Mouse (Mus musculus) heart, embryonic 11.5 days (tissue): ENCODE measurements at regions not wholly inside any gene's neighbourhood (a gene's known extent, or its start where the extent isn't known, plus 50 kb on each side); places are given as distances from the start of the nearest gene placed in this dataset.

Source experiments
- ATAC-seq: fragments of 200-750 bp; cut with Nextera tagmentation; replicated peaks from 2 replicates; pipeline ENCODE4 v1.8.0; 2017; ENCODE audit warnings: moderate library complexity; ENCODE audit not compliant: insufficient number of reproducible peaks, low FRiP score, low TSS enrichment
- H3K27ac ChIP-seq: fragments of 300-500 bp; sonication (generic); 2 replicates; pipeline ENCODE4 v1.5.1; 2014; ENCODE audit warnings: mild to moderate bottlenecking, low read depth, low read length
- H3K27me3 ChIP-seq: fragments of 300-500 bp; sonication (generic); 2 replicates; pipeline ENCODE4 v1.6.1; 2014; ENCODE audit warnings: mild to moderate bottlenecking, low read length, mixed read lengths; ENCODE audit not compliant: control insufficient read depth, insufficient read depth
- H3K36me3 ChIP-seq: fragments of 300-500 bp; sonication (generic); 2 replicates; pipeline ENCODE4 v1.6.1; 2014; ENCODE audit warnings: mild to moderate bottlenecking, low read length, moderate library complexity, mixed read lengths; ENCODE audit not compliant: control insufficient read depth, insufficient read depth
- H3K4me1 ChIP-seq: fragments of 300-500 bp; sonication (generic); 2 replicates; pipeline ENCODE4 v1.6.1; 2014; ENCODE audit warnings: low read length; ENCODE audit not compliant: control insufficient read depth, insufficient read depth
- H3K4me2 ChIP-seq: fragments of 300-500 bp; sonication (generic); 2 replicates; pipeline ENCODE4 v1.6.1; 2014; ENCODE audit warnings: mild to moderate bottlenecking, moderate library complexity
- H3K4me3 ChIP-seq: fragments of 300-500 bp; sonication (generic); 2 replicates; pipeline ENCODE4 v1.5.1; 2014; ENCODE audit warnings: low read depth, low read length
- H3K9ac ChIP-seq: fragments of 300-500 bp; sonication (generic); 2 replicates; pipeline ENCODE4 v1.6.1; 2014; ENCODE audit warnings: mild to moderate bottlenecking, low read depth, low read length, moderate library complexity
- H3K9me3 ChIP-seq: fragments of 300-500 bp; sonication (generic); replicated peaks from 2 replicates; pipeline ENCODE4 v1.6.1; 2016; ENCODE audit warnings: low read length; ENCODE audit not compliant: control insufficient read depth
- WGBS: fragments of 180-500 bp; shearing (Covaris S2); extraction: QIAGEN DNeasy Blood & Tissue Kit; methylation state at CpG from one replicate; pipeline ENCODE4 v1.1.7; 2014; ENCODE audit not compliant: insufficient replicate concordance; 5-methylcytosine and 5-hydroxymethylcytosine counted together

DNA sequence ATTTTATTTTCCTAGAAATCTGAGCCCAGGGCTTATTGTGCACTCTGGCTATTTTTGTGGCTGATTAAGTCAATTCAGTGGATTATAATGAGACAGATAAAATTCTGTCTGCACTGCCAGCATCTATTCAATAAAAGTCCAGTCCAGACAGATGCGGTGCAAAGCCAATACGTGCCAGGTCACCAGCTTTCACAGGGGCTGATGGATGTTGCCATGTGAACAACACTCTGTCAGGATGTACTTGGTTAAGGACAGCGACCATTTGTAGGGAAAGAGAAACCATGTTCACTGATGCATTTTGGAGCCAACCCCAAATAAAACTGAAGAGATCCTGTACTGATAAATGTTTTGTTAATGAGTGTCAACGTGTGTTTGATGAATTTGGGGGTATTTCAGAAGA, 285.0 kb upstream of the Gnpda2 start:
- Histone ChIP-seq H3K27me3 (no peaks in the 10 kb centered on the region), H3K9ac (no peak overlapping the region), H3K4me2 (no peak overlapping the region), H3K4me3 (no peak overlapping the region), H3K4me1 (no peaks in the 10 kb centered on the region), H3K9me3 (no peaks in the 10 kb centered on the region), H3K36me3 (no peaks in the 10 kb centered on the region), H3K27ac (no peak overlapping the region)
- no peak for ATAC-seq
- 80% methylated on average over 4 of the region's 4 CpGs for WGBS

DNA sequence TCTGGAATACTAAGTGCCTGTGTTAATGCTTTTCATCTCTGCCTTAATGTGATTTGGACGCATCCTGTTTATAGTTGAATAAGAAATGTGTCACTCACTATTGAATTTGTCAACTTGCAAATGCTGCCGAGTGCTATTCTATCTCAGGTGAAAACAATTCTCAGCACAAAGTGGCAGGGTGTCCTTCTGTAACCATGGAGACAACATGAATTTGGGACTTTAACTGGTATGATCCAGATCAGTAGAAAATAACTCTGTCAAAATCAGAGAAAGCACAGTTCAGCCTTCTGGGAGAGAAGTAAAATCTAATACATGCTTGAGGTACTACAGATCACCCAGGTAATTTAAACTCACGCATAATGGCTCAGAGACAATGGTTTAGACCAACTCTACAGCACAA, 270.9 kb upstream of the Gnpda2 start:
- no peak for ATAC-seq
- WGBS: 76% methylated on average over 3 of the region's 3 CpGs
- Histone ChIP-seq H3K9ac (no peak overlapping the region), H3K27ac (no peak overlapping the region), H3K9me3 (no peaks in the 10 kb centered on the region), H3K27me3 (no peaks in the 10 kb centered on the region), H3K4me3 (no peak overlapping the region), H3K36me3 (no peaks in the 10 kb centered on the region), H3K4me1 (no peaks in the 10 kb centered on the region), H3K4me2 (no peak overlapping the region)

DNA sequence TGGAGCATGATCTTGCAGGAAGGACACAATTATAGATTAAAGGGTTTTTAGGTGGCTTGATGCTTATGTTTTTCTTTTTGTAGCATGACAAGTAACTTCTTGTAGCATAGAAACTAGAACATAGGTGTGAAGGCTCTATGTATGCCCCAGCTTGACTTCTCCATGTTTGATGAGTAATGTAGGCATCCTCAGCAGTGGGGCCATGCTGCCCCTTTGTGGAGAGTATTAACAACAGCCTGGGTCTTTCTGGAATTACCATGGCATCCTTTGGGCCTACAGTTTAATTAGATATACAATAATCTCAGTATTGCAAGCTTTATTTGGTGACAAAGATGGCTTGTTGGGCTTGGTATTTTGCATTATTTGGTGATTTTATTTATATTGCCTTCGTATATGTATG, 252.7 kb upstream of the Gnpda2 start:
- no peak overlapping the region for H3K27ac ChIP-seq
- ATAC-seq: no peak

DNA sequence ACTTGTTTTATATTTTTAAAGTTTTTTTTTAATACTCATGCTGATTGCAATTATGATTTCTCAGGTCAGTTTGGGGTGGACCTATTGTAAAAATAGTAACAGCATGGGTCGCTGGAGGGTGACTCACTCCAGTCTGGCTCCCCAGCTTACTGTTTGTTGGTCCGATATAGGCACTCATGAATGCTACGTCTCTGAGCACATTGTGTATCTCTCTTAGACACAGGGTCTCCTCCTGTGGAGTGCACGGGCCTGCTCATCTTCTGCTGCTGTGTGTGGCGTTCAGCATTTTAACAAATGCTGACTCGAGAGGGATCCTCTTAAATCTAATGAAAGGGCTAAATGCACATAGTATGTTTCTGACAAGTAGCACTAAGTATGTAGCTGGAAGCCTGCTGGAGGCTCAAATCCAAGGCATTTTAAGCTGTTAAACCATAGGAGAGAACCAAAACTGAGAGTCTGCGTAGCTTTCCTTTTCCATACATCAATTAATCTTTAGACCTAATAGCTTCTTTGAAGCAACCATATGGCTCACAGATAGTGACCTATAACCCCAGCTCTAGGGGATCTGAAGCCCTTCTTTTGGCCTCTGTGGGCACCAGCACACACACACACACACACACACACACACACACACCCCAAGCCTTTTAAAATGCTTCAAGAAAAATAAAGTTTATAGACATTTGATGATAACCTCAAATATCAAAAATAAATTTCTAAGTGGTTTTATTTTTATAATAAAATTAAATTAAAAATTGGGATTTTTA, 246.0 kb upstream of the Gnpda2 start:
- no peak for ATAC-seq
- 77% methylated on average over 7 of the region's 7 CpGs for WGBS

More for the DNA sequence above, 252.7 kb upstream of the Gnpda2 start:
- no peaks in the 10 kb centered on the region for H3K36me3 ChIP-seq
- H3K27me3 ChIP-seq: no peaks in the 10 kb centered on the region
- no peak overlapping the region for H3K4me3 ChIP-seq
- no peaks in the 10 kb centered on the region for H3K9me3 ChIP-seq
- H3K9ac ChIP-seq: no peak overlapping the region
- H3K4me2 ChIP-seq: no peak overlapping the region
- H3K4me1 ChIP-seq: no peaks in the 10 kb centered on the region
- 48% methylated on average over 1 of the region's 1 CpGs for WGBS

DNA sequence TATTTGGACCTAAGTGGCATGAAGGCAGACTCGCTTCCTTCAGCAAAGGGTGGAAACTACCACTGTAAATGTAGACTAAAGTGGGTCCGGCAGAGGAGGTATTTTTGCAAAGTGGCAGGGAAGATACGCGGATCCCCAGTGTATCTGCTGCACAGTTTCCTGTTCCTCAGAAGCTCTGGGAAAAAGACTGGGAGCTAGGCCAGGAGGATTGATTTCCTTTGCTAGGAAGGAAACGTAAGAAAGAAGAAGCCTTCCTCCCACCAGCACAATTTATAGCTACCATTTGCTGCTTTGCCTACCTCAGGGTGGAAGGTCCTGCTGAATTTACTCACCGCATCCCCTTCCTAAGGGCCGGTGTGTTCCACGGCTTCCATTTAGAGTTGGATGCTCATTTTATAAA, 244.2 kb upstream of the Gnpda2 start:
- H3K4me3 ChIP-seq: no peak overlapping the region
- H3K9me3 ChIP-seq: no peaks in the 10 kb centered on the region; the same call in 1 of the 2 replicates
- no peak for ATAC-seq
- H3K9ac ChIP-seq: no peak overlapping the region
- H3K4me2 ChIP-seq: no peak overlapping the region
- H3K4me1 ChIP-seq: no peaks in the 10 kb centered on the region
- H3K27ac ChIP-seq: no peak overlapping the region
- WGBS: 82% methylated on average over 8 of the region's 8 CpGs
- H3K27me3 ChIP-seq: no peaks in the 10 kb centered on the region
- no peaks in the 10 kb centered on the region for H3K36me3 ChIP-seq

More for the DNA sequence above, 246.0 kb upstream of the Gnpda2 start:
- Histone ChIP-seq H3K4me1 (no peaks in the 10 kb centered on the region), H3K9ac (no peak overlapping the region), H3K4me3 (no peak overlapping the region), H3K27ac (no peak overlapping the region), H3K4me2 (no peak overlapping the region), H3K9me3 (no peaks in the 10 kb centered on the region; the same call in 1 of the 2 replicates), H3K27me3 (no peaks in the 10 kb centered on the region), H3K36me3 (no peaks in the 10 kb centered on the region)

DNA sequence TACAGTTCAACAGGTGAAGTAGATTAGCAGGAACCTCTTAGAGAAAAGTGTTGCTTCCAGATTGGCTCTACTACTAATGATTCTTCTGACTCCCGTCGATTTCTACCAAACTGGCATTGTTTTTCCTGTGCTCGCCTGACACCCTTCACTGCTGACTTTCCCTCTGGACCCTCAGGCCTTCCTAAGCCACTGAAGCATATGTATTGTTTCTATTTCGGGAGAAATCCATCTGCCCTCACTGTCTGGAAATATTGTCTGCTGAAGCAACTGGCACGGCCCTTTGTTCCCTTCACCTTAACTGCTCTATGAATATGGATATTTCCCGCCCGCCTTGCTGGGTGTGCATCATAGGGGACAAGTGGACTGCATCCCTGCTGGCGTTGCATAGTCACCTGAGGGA, 243.0 kb upstream of the Gnpda2 start:
- H3K4me1 ChIP-seq: no peaks in the 10 kb centered on the region
- H3K27ac ChIP-seq: no peak overlapping the region
- no peaks in the 10 kb centered on the region; the same call in 1 of the 2 replicates for H3K9me3 ChIP-seq
- ATAC-seq: no peak
- H3K36me3 ChIP-seq: no peaks in the 10 kb centered on the region
- no peak overlapping the region for H3K9ac ChIP-seq
- no peak overlapping the region for H3K4me3 ChIP-seq
- no peaks in the 10 kb centered on the region for H3K27me3 ChIP-seq
- 75% methylated on average over 8 of the region's 8 CpGs for WGBS
- no peak overlapping the region for H3K4me2 ChIP-seq

DNA sequence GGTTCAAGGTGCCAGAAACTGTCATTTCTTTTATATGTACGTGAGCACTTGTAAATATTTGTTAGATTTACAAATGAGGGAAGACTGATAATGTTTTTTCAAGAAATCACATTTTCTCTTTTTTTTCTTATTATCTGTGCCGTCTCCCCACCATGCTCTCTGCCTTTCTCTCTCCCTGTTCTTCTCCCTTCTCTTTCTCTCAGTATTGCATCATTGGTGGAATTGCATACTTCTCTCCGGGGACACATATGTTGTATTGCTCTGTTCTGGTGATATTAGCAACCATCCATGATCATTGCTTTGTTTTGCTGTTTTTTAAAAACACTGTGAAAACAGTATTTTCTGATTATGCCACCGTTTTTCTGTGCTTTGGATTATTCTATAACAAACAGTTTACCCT, 225.6 kb upstream of the Gnpda2 start:
- Histone ChIP-seq H3K4me1 (no peaks in the 10 kb centered on the region), H3K4me3 (no peak overlapping the region), H3K9me3 (no peaks in the 10 kb centered on the region), H3K27me3 (no peaks in the 10 kb centered on the region), H3K36me3 (no peaks in the 10 kb centered on the region), H3K9ac (no peak overlapping the region), H3K27ac (no peak overlapping the region), H3K4me2 (no peak overlapping the region)
- ATAC-seq: no peak
- WGBS: 72% methylated on average over 4 of the region's 4 CpGs

DNA sequence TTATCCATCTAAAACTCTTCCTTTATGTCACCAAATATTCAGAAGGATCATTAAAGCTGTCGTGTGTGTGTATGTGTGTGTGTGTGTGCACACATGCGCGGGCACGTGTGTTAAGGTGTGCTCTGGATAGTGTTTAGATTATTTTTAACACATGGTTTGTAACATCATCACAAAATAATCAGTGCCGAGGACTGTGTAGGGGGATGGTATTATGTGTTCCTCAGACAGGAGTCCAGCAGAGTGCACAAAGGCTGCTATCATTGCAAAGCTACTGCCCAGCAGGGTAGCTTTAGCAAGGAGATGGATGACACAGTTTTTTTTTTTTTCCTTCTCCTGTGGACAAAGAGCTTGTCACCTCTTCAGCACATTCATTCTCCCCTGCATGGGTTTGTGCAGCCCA, 224.9 kb upstream of the Gnpda2 start:
- H3K27me3 ChIP-seq: no peaks in the 10 kb centered on the region
- H3K27ac ChIP-seq: no peak overlapping the region
- no peak for ATAC-seq
- 77% methylated on average over 5 of the region's 5 CpGs for WGBS
- no peaks in the 10 kb centered on the region for H3K4me1 ChIP-seq
- no peaks in the 10 kb centered on the region for H3K36me3 ChIP-seq
- H3K9me3 ChIP-seq: no peaks in the 10 kb centered on the region
- no peak overlapping the region for H3K4me3 ChIP-seq
- H3K4me2 ChIP-seq: no peak overlapping the region
- H3K9ac ChIP-seq: no peak overlapping the region

DNA sequence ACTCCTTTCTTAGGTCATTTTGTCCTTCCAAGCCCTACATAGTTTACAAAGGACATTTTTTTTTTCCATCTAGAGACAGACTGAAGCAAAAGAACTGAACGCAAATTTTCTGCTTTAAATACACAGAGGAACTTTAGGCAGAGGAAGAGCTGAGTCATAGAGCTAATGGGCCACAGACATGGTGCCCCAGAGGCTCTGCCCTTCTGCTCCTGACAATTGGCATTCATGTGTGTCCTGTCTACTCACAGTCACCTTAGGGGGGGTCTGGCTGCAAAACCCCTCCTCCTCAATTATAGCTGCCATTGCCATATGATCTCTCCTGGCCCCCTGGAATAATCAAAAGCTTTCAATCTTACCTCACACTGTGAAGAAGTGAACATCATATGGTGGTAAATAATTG, 223.2 kb upstream of the Gnpda2 start:
- Histone ChIP-seq H3K27me3 (no peaks in the 10 kb centered on the region), H3K4me3 (no peak overlapping the region), H3K4me2 (no peak overlapping the region), H3K9ac (no peak overlapping the region), H3K9me3 (no peaks in the 10 kb centered on the region), H3K36me3 (no peaks in the 10 kb centered on the region), H3K27ac (no peak overlapping the region), H3K4me1 (no peaks in the 10 kb centered on the region)
- 57% methylated on average over 1 of the region's 1 CpGs for WGBS
- no peak for ATAC-seq
